Mouse (Mus musculus): ENCODE measurements at regions not wholly inside any gene's neighbourhood (a gene's known extent, or its start where the extent isn't known, plus 50 kb on each side); places are given as distances from the start of the nearest gene placed in this dataset.
A peak's percentile ranks its signal among the peaks of the same experiment; 100 is the strongest.

DNA sequence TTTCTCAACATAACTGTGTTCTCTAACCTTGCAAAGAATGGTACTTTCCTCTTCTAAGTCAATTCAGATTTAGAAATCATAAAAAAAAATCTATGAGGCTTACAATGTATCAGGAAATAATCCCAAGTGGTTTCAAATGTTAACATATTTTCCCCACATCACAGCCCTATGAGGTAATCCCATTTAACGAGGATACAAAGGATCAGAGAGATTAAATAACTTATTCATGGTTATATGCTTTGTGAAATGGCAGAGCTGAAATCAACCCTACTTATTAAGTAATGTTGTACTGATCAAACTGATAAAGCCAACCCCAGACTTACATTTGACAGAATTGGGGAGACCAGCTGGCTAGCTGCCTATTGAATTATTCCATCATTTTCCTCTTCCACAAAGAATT, 614.4 kb downstream of the Ntrk3 start:
- 73% methylated on average over 1 of the region's 1 CpGs for WGBS (ENCODE audit: insufficient replicate concordance)
- ATAC-seq (replicated peaks; ENCODE audit: insufficient number of reproducible peaks, low FRiP score, low TSS enrichment), result no peak
- H3K4me1 ChIP-seq (ENCODE audit: control insufficient read depth, insufficient read depth, low read length), result 0 out of 2 replicates have a peak, but pooled peaks cover 3% of the 10 kb centered on the region

DNA sequence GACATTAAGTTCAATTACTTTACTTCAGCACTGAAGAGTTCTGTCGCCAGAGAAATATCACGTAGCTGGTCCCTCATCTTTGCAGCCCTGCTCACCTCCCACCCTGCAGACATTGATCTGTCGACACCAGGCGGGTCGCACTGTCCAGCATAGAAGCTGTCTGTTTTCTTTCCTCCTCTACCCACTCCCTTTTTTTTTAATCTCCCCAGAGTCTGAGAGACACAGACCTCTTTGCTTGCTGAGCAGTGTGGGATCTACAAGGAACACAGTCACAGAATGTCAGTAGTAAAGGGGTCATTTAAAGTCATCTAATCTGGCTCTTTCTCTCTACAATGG, 616.7 kb downstream of the Ntrk3 start:
- Histone ChIP-seq H3K4me3 (ENCODE audit: low read depth, low read length) (no peak overlapping the region), H3K27ac (ENCODE audit: low read depth, low read length) (no peak overlapping the region), H3K9me3 (replicated peaks; ENCODE audit: control insufficient read depth, low read length) (no peaks in the 10 kb centered on the region), H3K36me3 (ENCODE audit: control insufficient read depth, insufficient read depth, low read length) (no peaks in the 10 kb centered on the region), H3K9ac (ENCODE audit: low read depth, low read length) (no peak overlapping the region), H3K4me1 (ENCODE audit: control insufficient read depth, insufficient read depth, low read length) (0 out of 2 replicates have a peak, but pooled peaks cover 3% of the 10 kb centered on the region), H3K27me3 (ENCODE audit: control insufficient read depth, insufficient read depth, low read length) (no peaks in the 10 kb centered on the region), H3K4me2 (no peak overlapping the region)
- 21% methylated on average over 5 of the region's 5 CpGs for WGBS (ENCODE audit: insufficient replicate concordance)
- ATAC-seq (replicated peaks; ENCODE audit: insufficient number of reproducible peaks, low FRiP score, low TSS enrichment), result peak; percentile 35; the same call in 1 of the 2 replicates

More for the DNA sequence above, 614.4 kb downstream of the Ntrk3 start:
- no peaks in the 10 kb centered on the region for H3K36me3 ChIP-seq (ENCODE audit: control insufficient read depth, insufficient read depth, low read length)
- H3K4me3 ChIP-seq (ENCODE audit: low read depth, low read length), result no peak overlapping the region
- no peak overlapping the region for H3K27ac ChIP-seq (ENCODE audit: low read depth, low read length)
- H3K4me2 ChIP-seq, result no peak overlapping the region
- no peaks in the 10 kb centered on the region for H3K27me3 ChIP-seq (ENCODE audit: control insufficient read depth, insufficient read depth, low read length)
- H3K9me3 ChIP-seq (replicated peaks; ENCODE audit: control insufficient read depth, low read length), result no peaks in the 10 kb centered on the region
- no peak overlapping the region for H3K9ac ChIP-seq (ENCODE audit: low read depth, low read length)

DNA sequence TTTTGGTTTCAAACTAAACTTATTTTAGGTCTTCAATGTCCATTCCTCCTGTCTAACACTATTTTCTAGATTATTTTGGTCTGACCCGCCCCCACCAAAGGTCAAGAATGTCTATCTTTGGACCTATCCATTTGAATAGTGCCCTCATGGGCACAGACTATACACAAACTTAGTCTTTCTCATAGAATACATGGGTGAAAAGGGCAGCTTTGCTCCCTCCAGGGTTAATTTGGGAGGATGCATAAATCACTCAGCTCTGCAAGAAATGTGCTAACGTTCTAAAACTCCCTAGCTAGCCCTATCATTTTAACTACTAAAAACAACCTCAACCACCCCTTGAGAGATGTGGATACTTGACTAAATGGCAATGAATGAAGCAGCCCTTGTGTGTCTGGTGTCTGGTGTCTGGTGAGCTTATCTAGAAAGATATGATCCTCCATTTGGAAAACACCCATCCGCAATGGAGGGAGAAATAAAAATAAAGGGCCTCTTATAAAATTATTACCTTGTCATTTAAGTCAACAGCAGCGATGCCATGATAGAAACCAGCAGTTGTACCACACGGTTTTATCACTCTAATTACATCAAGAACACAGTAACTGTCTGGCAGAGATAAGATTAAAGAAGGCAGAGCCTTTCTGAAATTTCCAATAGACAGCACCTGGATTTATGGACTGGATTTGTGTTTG, 617.2 kb downstream of the Ntrk3 start:
- no peak overlapping the region for H3K9ac ChIP-seq (ENCODE audit: low read depth, low read length)
- 31% methylated on average over 5 of the region's 5 CpGs for WGBS (ENCODE audit: insufficient replicate concordance)
- no peak overlapping the region for H3K4me3 ChIP-seq (ENCODE audit: low read depth, low read length)
- H3K4me1 ChIP-seq (ENCODE audit: control insufficient read depth, insufficient read depth, low read length), result 0 out of 2 replicates have a peak, but pooled peaks cover 3% of the 10 kb centered on the region
- ATAC-seq (replicated peaks; ENCODE audit: insufficient number of reproducible peaks, low FRiP score, low TSS enrichment), result no peak
- H3K36me3 ChIP-seq (ENCODE audit: control insufficient read depth, insufficient read depth, low read length), result no peaks in the 10 kb centered on the region
- H3K27me3 ChIP-seq (ENCODE audit: control insufficient read depth, insufficient read depth, low read length), result no peaks in the 10 kb centered on the region
- H3K27ac ChIP-seq (ENCODE audit: low read depth, low read length), result no peak overlapping the region
- no peaks in the 10 kb centered on the region for H3K9me3 ChIP-seq (replicated peaks; ENCODE audit: control insufficient read depth, low read length)
- H3K4me2 ChIP-seq, result no peak overlapping the region

DNA sequence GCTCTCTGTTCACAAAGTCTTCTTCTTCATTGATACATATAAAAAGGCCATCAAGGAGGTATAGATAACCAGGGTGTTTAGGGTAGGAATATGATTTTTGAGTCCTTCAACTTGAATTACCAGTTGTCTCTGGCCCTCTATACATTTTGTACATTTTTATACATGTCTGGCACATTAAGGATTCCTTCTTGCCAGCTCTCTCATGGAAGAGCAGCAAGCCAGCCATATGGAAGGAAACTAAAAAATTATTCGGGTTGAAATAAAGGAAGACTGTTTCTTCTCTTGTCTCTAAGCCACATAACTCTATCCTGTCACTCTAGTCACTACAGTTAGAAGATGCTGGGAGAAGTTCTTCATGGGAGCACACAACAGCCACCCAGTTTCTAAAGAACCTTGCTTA, 618.0 kb downstream of the Ntrk3 start:
- no peak overlapping the region for H3K4me2 ChIP-seq
- no peaks in the 10 kb centered on the region for H3K27me3 ChIP-seq (ENCODE audit: control insufficient read depth, insufficient read depth, low read length)
- no peak for ATAC-seq (replicated peaks; ENCODE audit: insufficient number of reproducible peaks, low FRiP score, low TSS enrichment)

DNA sequence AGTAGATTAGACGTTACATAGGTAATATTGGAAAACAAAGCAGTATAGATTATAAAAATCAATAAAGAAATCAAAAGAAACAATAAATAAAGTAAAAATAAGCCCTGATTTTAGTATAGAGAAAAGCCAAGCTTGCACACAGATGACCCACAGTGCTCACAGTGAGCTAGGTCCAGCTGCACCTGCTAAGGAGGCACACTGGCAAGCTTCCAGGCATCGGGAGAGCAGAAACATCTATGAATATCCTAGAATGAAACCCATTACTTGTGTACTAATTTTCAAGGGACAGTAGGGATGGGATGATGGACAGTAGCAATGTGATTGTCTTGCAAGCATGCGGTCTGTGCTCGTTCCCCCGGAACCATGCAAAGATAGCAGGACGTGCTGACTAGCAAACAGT, 626.5 kb downstream of the Ntrk3 start:
- no peak for ATAC-seq (replicated peaks; ENCODE audit: insufficient number of reproducible peaks, low FRiP score, low TSS enrichment)

More for the DNA sequence above, 618.0 kb downstream of the Ntrk3 start:
- Histone ChIP-seq H3K4me1 (ENCODE audit: control insufficient read depth, insufficient read depth, low read length) (0 out of 2 replicates have a peak, but pooled peaks cover 3% of the 10 kb centered on the region), H3K27ac (ENCODE audit: low read depth, low read length) (no peak overlapping the region), H3K9ac (ENCODE audit: low read depth, low read length) (no peak overlapping the region), H3K4me3 (ENCODE audit: low read depth, low read length) (no peak overlapping the region), H3K36me3 (ENCODE audit: control insufficient read depth, insufficient read depth, low read length) (no peaks in the 10 kb centered on the region), H3K9me3 (replicated peaks; ENCODE audit: control insufficient read depth, low read length) (no peaks in the 10 kb centered on the region)
- 83% methylated on average over 1 of the region's 1 CpGs for whole genome bisulfite sequencing (ENCODE audit: insufficient replicate concordance)

DNA sequence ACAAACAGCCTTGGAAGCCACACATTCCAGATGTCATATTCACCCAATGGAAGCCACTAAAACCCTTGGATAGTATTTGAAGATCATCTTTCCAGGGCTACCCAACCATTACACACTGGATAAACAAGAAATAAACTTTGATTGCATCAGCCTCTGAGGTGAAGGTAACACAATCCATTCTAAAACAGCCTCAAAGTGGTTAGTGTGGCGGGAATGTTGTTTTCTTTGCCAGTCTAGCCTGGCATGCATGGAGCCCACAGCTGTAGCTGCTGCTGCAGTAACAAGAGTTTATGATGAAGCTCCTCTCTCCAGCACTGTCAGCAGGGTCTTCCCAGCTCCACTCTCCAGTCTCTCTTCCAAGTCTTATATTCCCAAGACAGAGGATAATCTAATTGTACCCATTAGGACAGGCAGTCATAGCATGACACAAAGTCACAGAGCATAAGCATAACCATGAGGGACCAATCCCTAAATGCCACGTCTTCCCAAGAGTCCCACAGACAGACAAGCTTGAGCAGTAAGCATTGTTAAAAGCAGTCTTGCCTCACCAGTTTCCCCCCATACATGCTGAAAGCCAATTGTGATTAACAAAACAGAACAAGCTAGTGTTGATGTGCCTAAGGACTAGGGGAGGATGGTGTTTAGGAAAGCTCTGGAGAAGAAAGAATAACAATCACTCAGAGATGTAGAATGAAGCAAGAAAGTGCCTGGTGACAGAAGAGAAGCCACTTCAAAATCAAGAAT, 634.1 kb downstream of the Ntrk3 start:
- 48% methylated on average over 2 of the region's 2 CpGs for WGBS (ENCODE audit: insufficient replicate concordance)
- no peaks in the 10 kb centered on the region for H3K27me3 ChIP-seq (ENCODE audit: control insufficient read depth, insufficient read depth, low read length)
- H3K27ac ChIP-seq (ENCODE audit: low read depth, low read length), result no peak overlapping the region
- no peaks in the 10 kb centered on the region for H3K36me3 ChIP-seq (ENCODE audit: control insufficient read depth, insufficient read depth, low read length)
- no peaks in the 10 kb centered on the region for H3K4me1 ChIP-seq (ENCODE audit: control insufficient read depth, insufficient read depth, low read length)
- H3K4me2 ChIP-seq, result no peak overlapping the region
- no peaks in the 10 kb centered on the region for H3K9me3 ChIP-seq (replicated peaks; ENCODE audit: control insufficient read depth, low read length)
- H3K9ac ChIP-seq (ENCODE audit: low read depth, low read length), result no peak overlapping the region
- no peak overlapping the region for H3K4me3 ChIP-seq (ENCODE audit: low read depth, low read length)
- no peak for ATAC-seq (replicated peaks; ENCODE audit: insufficient number of reproducible peaks, low FRiP score, low TSS enrichment)

More for the DNA sequence above, 626.5 kb downstream of the Ntrk3 start:
- no peak overlapping the region for H3K27ac ChIP-seq (ENCODE audit: low read depth, low read length)
- no peak overlapping the region for H3K4me3 ChIP-seq (ENCODE audit: low read depth, low read length)
- no peak overlapping the region for H3K4me2 ChIP-seq
- H3K9ac ChIP-seq (ENCODE audit: low read depth, low read length), result no peak overlapping the region
- no peaks in the 10 kb centered on the region for H3K27me3 ChIP-seq (ENCODE audit: control insufficient read depth, insufficient read depth, low read length)
- 84% methylated on average over 6 of the region's 6 CpGs for WGBS (ENCODE audit: insufficient replicate concordance)
- H3K36me3 ChIP-seq (ENCODE audit: control insufficient read depth, insufficient read depth, low read length), result no peaks in the 10 kb centered on the region
- no peaks in the 10 kb centered on the region for H3K4me1 ChIP-seq (ENCODE audit: control insufficient read depth, insufficient read depth, low read length)
- no peaks in the 10 kb centered on the region for H3K9me3 ChIP-seq (replicated peaks; ENCODE audit: control insufficient read depth, low read length)

DNA sequence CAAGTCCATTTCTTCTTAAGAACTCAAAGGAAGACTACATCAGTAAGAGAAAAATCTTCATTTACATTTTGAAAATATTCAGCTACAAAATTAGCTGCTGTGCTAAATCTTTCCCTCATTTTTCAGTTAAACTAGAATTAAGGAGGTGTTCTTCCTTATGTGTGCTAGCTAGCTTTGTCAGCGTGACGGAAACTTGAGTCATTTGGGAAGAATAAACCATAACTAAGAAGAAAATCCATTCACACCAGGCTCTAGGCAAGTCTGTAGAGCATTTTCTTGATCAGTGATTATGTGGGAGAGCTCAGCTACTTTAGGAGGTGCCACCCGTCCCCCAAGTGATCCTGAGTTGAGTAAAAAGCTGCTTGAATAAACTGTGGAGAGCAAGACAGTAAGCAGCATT, 635.4 kb downstream of the Ntrk3 start:
- Histone ChIP-seq H3K4me2 (no peak overlapping the region), H3K9me3 (replicated peaks; ENCODE audit: control insufficient read depth, low read length) (no peaks in the 10 kb centered on the region), H3K27ac (ENCODE audit: low read depth, low read length) (no peak overlapping the region), H3K36me3 (ENCODE audit: control insufficient read depth, insufficient read depth, low read length) (no peaks in the 10 kb centered on the region), H3K9ac (ENCODE audit: low read depth, low read length) (no peak overlapping the region), H3K4me3 (ENCODE audit: low read depth, low read length) (no peak overlapping the region), H3K4me1 (ENCODE audit: control insufficient read depth, insufficient read depth, low read length) (no peaks in the 10 kb centered on the region), H3K27me3 (ENCODE audit: control insufficient read depth, insufficient read depth, low read length) (no peaks in the 10 kb centered on the region)
- ATAC-seq (replicated peaks; ENCODE audit: insufficient number of reproducible peaks, low FRiP score, low TSS enrichment), result no peak
- WGBS (ENCODE audit: insufficient replicate concordance), result 83% methylated on average over 3 of the region's 3 CpGs

DNA sequence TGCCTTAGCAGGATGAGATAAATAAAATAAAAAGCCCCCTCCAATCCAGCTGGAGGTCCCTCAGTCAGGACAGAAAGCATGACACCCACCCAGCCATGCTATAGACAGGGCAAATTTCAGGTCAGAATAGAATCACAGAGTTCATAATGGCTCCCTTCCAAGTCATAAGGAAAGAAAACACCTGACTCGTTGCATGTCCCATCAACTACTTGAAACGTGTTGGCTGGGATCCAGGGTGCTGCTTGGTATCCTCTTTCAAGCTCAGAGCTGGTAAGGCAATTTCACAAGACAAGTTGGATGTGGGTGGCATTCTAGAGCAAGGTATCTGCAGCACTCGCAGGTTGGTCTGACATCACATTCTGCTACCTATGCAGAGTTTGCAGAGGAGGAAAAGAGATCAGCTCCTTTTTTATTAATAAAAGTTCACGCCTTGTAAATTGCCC, 651.2 kb downstream of the Ntrk3 start:
- no peak for ATAC-seq (replicated peaks; ENCODE audit: insufficient number of reproducible peaks, low FRiP score, low TSS enrichment)
- no peaks in the 10 kb centered on the region for H3K9me3 ChIP-seq (replicated peaks; ENCODE audit: control insufficient read depth, low read length)
- no peaks in the 10 kb centered on the region for H3K36me3 ChIP-seq (ENCODE audit: control insufficient read depth, insufficient read depth, low read length)
- no peak overlapping the region for H3K4me3 ChIP-seq (ENCODE audit: low read depth, low read length)
- H3K4me2 ChIP-seq, result no peak overlapping the region
- WGBS (ENCODE audit: insufficient replicate concordance), result 54% methylated on average over 4 of the region's 4 CpGs
- H3K4me1 ChIP-seq (ENCODE audit: control insufficient read depth, insufficient read depth, low read length), result peaks cover 3% of the 10 kb centered on the region; the same call in 1 of the 2 replicates
- H3K27me3 ChIP-seq (ENCODE audit: control insufficient read depth, insufficient read depth, low read length), result no peaks in the 10 kb centered on the region
- H3K9ac ChIP-seq (ENCODE audit: low read depth, low read length), result no peak overlapping the region
- no peak overlapping the region for H3K27ac ChIP-seq (ENCODE audit: low read depth, low read length)
